Mouse (Mus musculus): ENCODE results near the gene Ephb6. TPM values are rescaled to one million over a fixed set of nuclear protein-coding genes. Genes with fewer than 3 reads are reported as not detected.

The Ephb6 gene
- polyA plus RNA-seq, 1 experiment, result 76.3 TPM

Other genes starting within 250 kb of the Ephb6 start
- not detected in 2 replicates for gene Prss3, start 227.8 kb upstream of the Ephb6 start, polyA plus RNA-seq (2012; rRNA removed)
- gene Gm5771, start 213.1 kb upstream of the Ephb6 start, polyA plus RNA-seq (2012; rRNA removed), result not detected in 2 replicates
- 1.8 and 2.3 TPM in 2 replicates for gene Gm10334, start 159.3 kb upstream of the Ephb6 start, polyA plus RNA-seq (2012; rRNA removed)
- not detected in 2 replicates for gene Prss1, start 146.6 kb upstream of the Ephb6 start, polyA plus RNA-seq (2012; rRNA removed)
- gene Prss2, start 83.7 kb upstream of the Ephb6 start, polyA plus RNA-seq (2012; rRNA removed), result 0.16 TPM in 1 of 2 replicates, not detected in the other
- 0.72 and 0.74 TPM in 2 replicates for gene Trpv6, start 30.9 kb downstream of the Ephb6 start, polyA plus RNA-seq (2012; rRNA removed)
- not detected in 2 replicates for gene Trpv5, start 75.3 kb downstream of the Ephb6 start, polyA plus RNA-seq (2012; rRNA removed)
- gene Llcfc1, start 78.9 kb downstream of the Ephb6 start, polyA plus RNA-seq (2012; rRNA removed), result not detected in 2 replicates
- 0.08 and 0.13 TPM in 2 replicates for gene Kel, start 98.9 kb downstream of the Ephb6 start, polyA plus RNA-seq (2012; rRNA removed)
- not detected in 2 replicates for gene Olfr459, start 169.7 kb downstream of the Ephb6 start, polyA plus RNA-seq (2012; rRNA removed)
- gene Pip, start 242.1 kb downstream of the Ephb6 start, polyA plus RNA-seq (2012; rRNA removed), result not detected in 2 replicates
- gene Sval2, start 247.5 kb downstream of the Ephb6 start, polyA plus RNA-seq (2012; rRNA removed), result not detected in 2 replicates